Mouse (Mus musculus) E14TG2a.4 (cell line): ENCODE measurements around the gene Kctd15.

Experiments
- H3K27me3 ChIP-seq: 2 replicates; pipeline ENCODE4 v1.6.1; 2014; ENCODE audit warnings: low read length, control low read depth; ENCODE audit not compliant: insufficient read depth
- H3K36me3 ChIP-seq: 2 replicates; pipeline ENCODE4 v1.6.1; 2014; ENCODE audit warnings: low read length, control low read depth; ENCODE audit not compliant: insufficient read depth
- H3K4me1 ChIP-seq: replicated peaks from 2 replicates; pipeline ENCODE4 v1.6.1; 2014; ENCODE audit warnings: low read depth, low read length, control low read depth
- H3K4me3 ChIP-seq: replicated peaks from 2 replicates; pipeline ENCODE4 v1.5.1; 2014; ENCODE audit warnings: mild to moderate bottlenecking, low read length
- H3K9me3 ChIP-seq: 2 replicates; pipeline ENCODE4 v1.6.1; 2014; ENCODE audit warnings: low read length, control low read depth
- CTCF ChIP-seq: conservative IDR thresholded peaks from 2 replicates; pipeline ENCODE4 v1.5.1; 2014; ENCODE audit warnings: low read length
- NANOG ChIP-seq: IDR thresholded peaks from 2 replicates; pipeline ENCODE4 v1.6.1; 2014; ENCODE audit warnings: borderline replicate concordance, low read length, mixed read lengths
- POU5F1 ChIP-seq: IDR thresholded peaks from 2 replicates; pipeline ENCODE4 v1.6.1; 2014; ENCODE audit warnings: low read length, borderline replicate concordance

Kctd15 gene

DNA sequence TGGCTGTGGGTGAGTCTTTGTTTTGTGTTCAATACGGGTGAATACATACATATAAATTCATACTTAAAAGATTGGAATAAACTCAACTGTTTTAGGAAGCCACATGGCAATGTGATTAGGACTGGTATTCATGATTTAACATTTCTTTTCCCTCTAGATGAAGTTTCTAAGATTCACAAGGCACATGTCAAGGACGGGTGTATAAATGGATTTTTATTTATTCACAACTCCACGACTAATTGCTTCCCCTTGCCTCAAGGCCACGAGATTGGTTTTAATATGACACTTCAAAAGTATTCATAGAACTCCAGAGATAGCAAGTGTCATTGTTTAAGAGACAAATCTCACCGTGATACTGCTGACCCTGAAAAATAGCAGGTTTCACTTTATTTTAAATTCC is at the start of gene Kctd15:
Gene Kctd15 (minus strand): TSS at position 101 of the 400 bp plus-strand sequence.
- Histone ChIP-seq H3K36me3 (no peaks in the 10 kb centered on the region), H3K27me3 (peaks cover 20% of the 10 kb centered on the region), H3K4me1 (peaks cover 48% of the 10 kb centered on the region), H3K4me3 (peak within 1 kb of the TSS; percentile 90), H3K9me3 (no peaks in the 10 kb centered on the region)
- TF ChIP-seq CTCF: no peak
- TF ChIP-seq NANOG: no peak
- no peak for TF ChIP-seq POU5F1

DNA sequence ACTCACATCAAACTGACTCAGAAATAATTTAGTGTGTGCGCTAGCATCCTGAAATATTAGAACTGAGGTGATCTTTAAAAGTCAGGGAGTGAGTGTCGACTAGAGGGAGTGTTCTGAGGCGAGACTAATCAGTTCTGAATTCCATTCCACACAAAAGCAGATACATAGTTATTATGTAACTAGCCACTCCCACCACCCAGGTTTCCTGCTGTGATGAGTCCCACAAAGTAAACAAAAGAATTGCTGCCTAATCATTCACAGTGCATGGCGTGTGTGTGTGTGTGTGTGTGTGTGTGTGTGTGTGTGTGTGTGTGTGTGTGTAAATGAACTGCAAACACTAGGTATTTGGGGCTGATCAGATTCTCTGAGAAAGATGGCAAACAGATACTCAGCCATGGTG is 47.9 kb upstream of the Kctd15 start:
- Histone ChIP-seq H3K27me3 (peaks cover 37% of the 10 kb centered on the region), H3K9me3 (peaks cover 7% of the 10 kb centered on the region; the same call in 1 of the 2 replicates), H3K4me3 (no peak overlapping the region), H3K4me1 (peaks cover 11% of the 10 kb centered on the region), H3K36me3 (no peaks in the 10 kb centered on the region)
- no peak for TF ChIP-seq POU5F1
- no peak for TF ChIP-seq CTCF
- TF ChIP-seq NANOG: no peak

DNA sequence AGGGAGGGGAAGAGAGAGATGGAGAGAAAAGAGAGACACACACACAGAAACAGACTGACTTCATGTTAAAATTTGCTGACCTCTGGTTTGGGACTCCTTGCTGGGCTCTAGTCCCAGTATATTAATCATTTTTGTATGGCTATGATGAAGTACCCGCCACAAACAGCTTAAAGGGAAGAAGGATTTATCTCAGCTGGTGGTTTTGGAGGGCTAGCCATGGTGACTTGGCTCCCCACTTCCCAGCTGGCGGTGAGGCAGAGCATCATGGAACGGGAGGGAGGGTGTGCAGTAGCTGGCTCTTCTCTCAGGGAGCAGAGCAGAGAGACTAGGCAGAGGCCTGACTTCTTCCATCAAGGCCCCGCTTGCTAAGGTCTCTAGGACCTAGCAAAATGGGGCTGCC is 46.9 kb upstream of the Kctd15 start:
- H3K27me3 ChIP-seq: peaks cover 37% of the 10 kb centered on the region
- TF ChIP-seq CTCF (no peak), NANOG (no peak), POU5F1 (no peak)
- H3K9me3 ChIP-seq: peaks cover 7% of the 10 kb centered on the region; the same call in 1 of the 2 replicates
- H3K4me3 ChIP-seq: no peak overlapping the region
- H3K4me1 ChIP-seq: peaks cover 12% of the 10 kb centered on the region
- H3K36me3 ChIP-seq: no peaks in the 10 kb centered on the region

DNA sequence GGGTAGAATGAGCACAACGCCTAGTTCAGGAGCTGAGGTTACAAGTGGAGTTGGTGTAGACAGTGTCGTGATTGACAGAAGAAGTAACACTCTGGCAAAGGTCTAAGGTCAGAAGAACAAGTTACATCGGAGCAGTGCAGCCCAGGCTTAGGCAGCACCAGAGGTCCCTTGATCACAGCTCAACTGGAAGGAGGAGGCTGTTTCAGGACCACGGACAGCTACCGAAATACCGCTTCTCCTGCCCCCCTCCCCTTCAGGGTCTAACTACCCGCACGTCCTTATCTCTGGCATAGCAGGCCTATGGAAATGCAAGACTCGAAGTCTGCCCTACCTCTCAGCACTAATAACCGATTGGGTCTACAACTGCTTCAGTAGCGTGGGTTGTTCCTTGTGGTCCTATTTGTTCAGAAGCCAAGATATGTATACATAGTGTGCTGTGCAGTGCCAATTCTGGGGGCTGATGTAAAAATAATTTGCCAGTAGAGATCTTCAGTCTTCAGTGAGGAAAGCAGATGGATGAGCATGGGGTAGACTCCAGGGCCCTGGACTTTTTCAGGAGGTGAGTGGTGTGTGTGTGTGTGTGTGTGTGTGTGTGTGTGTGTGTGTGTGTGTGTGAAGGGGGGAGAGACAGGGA is 46.3 kb upstream of the Kctd15 start:
- Histone ChIP-seq H3K4me3 (no peak overlapping the region), H3K27me3 (peaks cover 38% of the 10 kb centered on the region), H3K4me1 (peaks cover 12% of the 10 kb centered on the region), H3K36me3 (no peaks in the 10 kb centered on the region), H3K9me3 (peaks cover 7% of the 10 kb centered on the region; the same call in 1 of the 2 replicates)
- no peak for TF ChIP-seq NANOG

DNA sequence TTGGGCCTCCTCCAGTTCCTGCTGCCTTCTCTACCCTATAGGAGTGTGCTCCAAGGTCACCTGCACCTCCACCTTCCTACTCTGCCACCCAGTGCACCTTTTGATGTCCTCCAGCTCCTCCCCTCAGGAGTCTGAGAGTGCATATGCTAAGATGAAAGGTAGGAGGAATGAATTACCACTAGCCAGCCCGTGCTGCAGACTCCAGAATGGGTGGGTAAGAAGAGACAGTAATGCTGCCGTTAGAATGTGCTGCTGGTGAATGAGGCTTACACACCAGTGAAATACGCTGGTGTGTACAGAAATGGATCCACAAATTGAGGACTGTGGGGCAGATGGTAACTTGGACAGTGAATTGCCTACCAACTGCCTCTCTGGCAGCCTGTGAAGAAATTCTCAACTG is 43.4 kb upstream of the Kctd15 start:
- Histone ChIP-seq H3K4me3 (no peak overlapping the region), H3K4me1 (peaks cover 27% of the 10 kb centered on the region), H3K36me3 (no peaks in the 10 kb centered on the region), H3K27me3 (peaks cover 60% of the 10 kb centered on the region), H3K9me3 (no peaks in the 10 kb centered on the region)
- TF ChIP-seq CTCF (no peak), NANOG (no peak), POU5F1 (no peak)

DNA sequence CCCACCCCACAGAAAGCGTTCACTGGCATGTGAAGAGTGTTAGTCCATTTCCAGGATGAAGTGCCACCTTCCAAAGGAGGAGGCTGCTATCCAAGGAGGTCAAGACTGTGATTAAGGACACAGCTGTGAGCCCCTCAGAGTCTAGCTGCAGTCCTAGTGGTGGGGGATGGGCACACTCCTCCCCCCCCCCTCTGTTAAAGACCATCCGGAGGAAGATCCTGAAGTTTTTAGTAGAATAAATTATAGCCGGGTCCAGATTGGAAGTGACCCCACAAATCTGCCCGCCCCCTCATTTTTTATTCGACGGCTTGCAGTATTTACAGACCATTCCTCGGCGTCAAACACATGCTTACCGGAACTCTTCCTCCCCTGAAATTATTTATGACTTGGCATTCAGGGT is 41.7 kb upstream of the Kctd15 start:
- Histone ChIP-seq H3K9me3 (no peaks in the 10 kb centered on the region), H3K4me1 (peaks cover 30% of the 10 kb centered on the region), H3K4me3 (no peak overlapping the region), H3K27me3 (peaks cover 68% of the 10 kb centered on the region), H3K36me3 (no peaks in the 10 kb centered on the region)
- no peak for TF ChIP-seq CTCF
- no peak for TF ChIP-seq NANOG
- TF ChIP-seq POU5F1: no peak

DNA sequence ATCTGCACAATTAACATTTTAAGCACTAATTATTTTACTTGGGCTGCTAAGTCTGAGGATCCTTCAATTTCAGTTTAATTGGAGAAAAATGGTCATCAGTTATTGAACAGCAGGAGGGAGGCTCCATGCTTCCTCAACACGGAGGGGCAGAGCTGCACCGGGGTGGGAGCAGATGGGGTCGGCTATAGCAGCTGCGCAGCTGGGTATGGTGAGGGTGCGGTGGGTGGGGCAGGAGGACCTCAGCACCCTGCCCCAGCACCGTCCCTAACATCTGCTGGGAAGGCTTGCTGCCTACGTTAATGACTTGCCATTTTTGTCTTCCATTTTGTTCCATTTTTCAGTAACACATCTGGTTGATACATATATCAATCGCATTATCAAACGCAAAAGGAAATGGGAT is 39.6 kb upstream of the Kctd15 start:
- TF ChIP-seq CTCF (no peak), POU5F1 (no peak), NANOG (no peak)
- Histone ChIP-seq H3K27me3 (peaks cover 62% of the 10 kb centered on the region), H3K4me3 (no peak overlapping the region), H3K4me1 (peaks cover 30% of the 10 kb centered on the region), H3K36me3 (no peaks in the 10 kb centered on the region), H3K9me3 (no peaks in the 10 kb centered on the region)

DNA sequence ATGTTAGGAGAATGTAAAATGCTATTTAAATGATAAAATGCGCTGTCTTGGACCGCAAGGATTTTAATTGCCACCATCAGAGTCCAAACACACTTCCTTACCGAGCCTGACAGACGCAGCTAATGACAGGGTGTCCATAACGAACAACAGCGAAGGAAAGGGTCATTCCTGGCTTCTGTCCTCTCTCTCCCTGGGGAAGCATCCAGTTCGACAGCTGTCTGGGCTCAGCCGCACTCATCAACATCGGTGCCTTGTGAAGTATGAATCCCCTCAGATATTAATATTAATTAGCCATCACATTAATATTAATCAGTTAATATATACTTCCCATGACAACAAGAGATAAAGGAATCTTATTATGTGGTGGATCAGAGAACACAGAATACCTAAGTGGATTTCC is 38.4 kb upstream of the Kctd15 start:
- TF ChIP-seq NANOG: no peak
- TF ChIP-seq POU5F1: no peak
- no peak for TF ChIP-seq CTCF
- Histone ChIP-seq H3K27me3 (peaks cover 64% of the 10 kb centered on the region), H3K9me3 (no peaks in the 10 kb centered on the region)

DNA sequence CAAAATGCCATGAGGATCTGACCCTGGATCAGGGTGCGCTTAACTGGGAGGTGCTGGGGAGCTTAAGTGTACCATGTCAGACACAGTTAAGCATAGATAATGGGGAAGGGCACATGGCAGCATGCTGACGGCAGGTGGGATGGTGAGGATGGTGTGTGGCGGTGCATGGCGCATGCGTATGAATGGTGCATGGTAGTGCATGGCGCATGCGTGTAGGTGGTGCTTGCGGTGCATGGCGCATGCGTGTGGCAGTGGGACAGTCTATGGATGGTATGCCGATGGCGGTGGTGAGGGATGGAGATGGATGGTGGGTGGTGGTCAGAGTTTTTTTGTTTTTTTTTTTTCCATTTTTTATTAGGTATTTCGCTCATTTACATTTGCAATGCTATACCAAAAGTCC is 37.4 kb upstream of the Kctd15 start:
- TF ChIP-seq NANOG: no peak
- TF ChIP-seq POU5F1: no peak
- TF ChIP-seq CTCF: no peak
- H3K4me3 ChIP-seq: peak overlapping the region; percentile 20; the same call in 1 of the 2 replicates
- H3K4me1 ChIP-seq: peaks cover 23% of the 10 kb centered on the region
- peaks cover 58% of the 10 kb centered on the region for H3K27me3 ChIP-seq
- no peaks in the 10 kb centered on the region for H3K36me3 ChIP-seq
- no peaks in the 10 kb centered on the region for H3K9me3 ChIP-seq

More for the DNA sequence above, 38.4 kb upstream of the Kctd15 start:
- H3K4me3 ChIP-seq: no peak overlapping the region
- no peaks in the 10 kb centered on the region for H3K36me3 ChIP-seq
- H3K4me1 ChIP-seq: peaks cover 29% of the 10 kb centered on the region
